Mouse (Mus musculus) stomach, postnatal 0 days (tissue): ENCODE results near the gene Mpo. TPM values are rescaled to one million over a fixed set of nuclear protein-coding genes. Genes with fewer than 3 reads are reported as not detected.
A peak's percentile ranks its signal among the peaks of the same experiment; 100 is the strongest.

Source experiments
- ATAC-seq: fragments of 200-750 bp; cut with Nextera tagmentation; 2 replicates; pipeline ENCODE4 v1.8.0; 2017; ENCODE audit not compliant: low FRiP score, low TSS enrichment
- DNase-seq: peaks from one replicate; pipeline ENCODE4 v3.0.0-alpha.2; 2016; ENCODE audit warnings: low spot score
- H3K27ac ChIP-seq: fragments of 300-500 bp; sonication (generic); replicated peaks from 2 replicates; pipeline ENCODE4 v1.5.1; 2014; ENCODE audit warnings: mild to moderate bottlenecking, control low read depth
- H3K27me3 ChIP-seq: fragments of 300-500 bp; sonication (generic); 2 replicates; pipeline ENCODE4 v1.6.1; 2014; ENCODE audit warnings: low read length; ENCODE audit not compliant: control insufficient read depth, insufficient read depth
- H3K36me3 ChIP-seq: fragments of 300-500 bp; sonication (generic); 2 replicates; pipeline ENCODE4 v1.6.1; 2014; ENCODE audit warnings: low read length, mixed read lengths; ENCODE audit not compliant: control insufficient read depth, insufficient read depth
- H3K4me1 ChIP-seq: fragments of 300-500 bp; sonication (generic); replicated peaks from 2 replicates; pipeline ENCODE4 v1.6.1; 2014; ENCODE audit warnings: antibody characterized with exemption; ENCODE audit not compliant: control insufficient read depth, insufficient read depth
- H3K4me2 ChIP-seq: fragments of 300-500 bp; sonication (generic); replicated peaks from 2 replicates; pipeline ENCODE4 v1.6.1; 2014; ENCODE audit warnings: low read depth, mild to moderate bottlenecking, control low read depth, moderate library complexity
- H3K4me3 ChIP-seq: fragments of 300-500 bp; sonication (generic); 2 replicates; pipeline ENCODE4 v1.5.1; 2014; ENCODE audit warnings: low read depth, low read length, control low read depth
- H3K9ac ChIP-seq: fragments of 300-500 bp; sonication (generic); 2 replicates; pipeline ENCODE4 v1.6.1; 2014; ENCODE audit warnings: mild to moderate bottlenecking, low read length, control low read depth, mixed read lengths
- H3K9me3 ChIP-seq: fragments of 300-500 bp; sonication (generic); 2 replicates; pipeline ENCODE4 v1.6.1; 2016; ENCODE audit warnings: low read length; ENCODE audit not compliant: control insufficient read depth
- CTCF ChIP-seq: IDR thresholded peaks from 2 replicates; pipeline ENCODE4 v1.5.1; 2016; ENCODE audit warnings: antibody characterized with exemption, low read depth, mild to moderate bottlenecking, moderate library complexity
- EP300 ChIP-seq: optimal IDR thresholded peaks from 2 replicates; pipeline ENCODE3; 2016; ENCODE audit warnings: antibody characterized with exemption
- WGBS: fragments of 180-500 bp; shearing (Covaris S2); extraction: QIAGEN DNeasy Blood & Tissue Kit; methylation state at CpG from one replicate; pipeline ENCODE4 v1.1.7; 2014; 5-methylcytosine and 5-hydroxymethylcytosine counted together
- polyA plus RNA-seq: library from polyadenylated mRNA; unstranded; fragments of >200 nt; fragmentation: Nextera tagmentation; extraction: Ambion mirVana; gene quantifications from 2 replicates; pipeline ENCODE4 v1.2.1, GENCODE M21; 2015

Mpo gene
- polyA plus RNA-seq, 1 experiment from 2014 or later: 0.74 TPM

DNA sequence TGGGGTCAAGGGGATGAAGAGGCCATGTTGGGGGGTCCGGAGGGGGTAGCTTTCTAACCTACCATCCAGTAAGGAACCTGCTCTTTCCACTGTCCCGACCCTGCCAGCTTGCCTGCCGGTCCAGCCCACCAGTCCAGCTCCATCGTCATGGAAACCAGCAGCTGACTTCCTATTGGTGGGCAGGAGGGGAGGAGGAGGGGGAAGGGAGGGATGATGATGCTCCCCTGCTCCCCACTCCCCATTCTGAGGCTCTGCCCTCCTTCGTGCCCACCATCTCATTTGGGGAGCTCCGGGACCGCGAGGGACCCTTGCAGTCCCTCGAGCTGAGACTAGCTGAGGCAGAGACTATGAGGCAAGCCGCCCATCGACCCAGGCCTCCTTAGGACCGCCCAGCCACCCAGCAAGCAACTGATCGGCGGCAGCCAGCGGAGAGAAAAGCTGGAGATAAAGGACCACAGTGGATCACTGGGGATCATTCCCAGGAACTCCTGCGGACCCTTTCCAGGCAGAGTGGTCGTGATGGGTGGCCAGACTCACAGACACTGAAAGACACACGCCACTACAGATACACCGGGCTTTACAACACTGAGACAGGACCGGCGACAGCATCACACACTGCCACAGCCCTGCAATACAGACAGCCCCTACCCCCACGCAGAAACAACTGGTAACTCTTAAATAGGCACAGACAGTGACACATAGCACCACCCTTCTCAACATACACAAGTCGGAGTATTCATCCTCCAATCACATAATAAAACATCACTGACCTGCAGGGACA lies 32.9 kb upstream of the Mpo start, which contains the start of gene Tspoap1:
Gene Tspoap1, plus strand, starts transcription at position 241 of the 781 bp plus-strand sequence.
- Histone ChIP-seq H3K27me3 (peaks cover 11% of the 10 kb centered on the region; the same call in 1 of the 2 replicates), H3K4me2 (no peak within 1 kb of the TSS), H3K36me3 (no peaks in the 10 kb centered on the region), H3K4me3 (no peak within 1 kb of the TSS), H3K9me3 (no peaks in the 10 kb centered on the region), H3K27ac (no peak within 1 kb of the TSS), H3K4me1 (peaks cover 2% of the 10 kb centered on the region; the same call in 1 of the 2 replicates), H3K9ac (no peak within 1 kb of the TSS)
- DNase-seq (no peak), ATAC-seq (no peak)
- 9% methylated on average over 23 of the region's 23 CpGs for WGBS
- no peak for TF ChIP-seq CTCF
- TF ChIP-seq EP300: no peak

DNA sequence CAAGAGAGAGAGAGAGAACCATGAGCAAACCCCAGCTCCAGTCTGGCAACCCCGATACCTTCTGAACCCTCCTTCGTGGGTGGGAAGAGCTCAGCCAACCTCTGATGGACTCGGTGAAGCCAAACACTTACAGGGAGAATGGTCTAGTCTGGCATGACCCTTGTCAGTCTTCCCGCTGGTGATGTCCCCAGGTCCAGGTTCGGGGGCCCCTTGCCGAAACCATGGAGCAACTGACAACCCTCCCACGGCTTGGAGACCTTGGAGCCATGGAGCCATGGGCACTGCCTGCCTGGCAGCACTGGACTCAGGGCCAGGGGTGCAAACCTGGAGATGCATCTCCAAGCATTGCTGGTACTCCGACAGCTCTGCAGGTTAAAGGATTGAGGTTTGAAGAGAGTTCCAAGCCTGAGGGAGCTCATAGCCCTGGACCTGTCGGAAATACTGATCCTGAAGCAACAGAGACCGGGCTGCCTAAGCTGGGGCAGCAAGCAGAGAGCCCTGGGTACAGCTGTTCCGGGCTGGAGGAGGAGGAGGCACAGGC lies 32.1 kb upstream of the Mpo start:
- no peaks in the 10 kb centered on the region for H3K9me3 ChIP-seq
- no peak for TF ChIP-seq CTCF
- TF ChIP-seq EP300: no peak
- 68% methylated on average over 11 of the region's 11 CpGs for WGBS
- no peaks in the 10 kb centered on the region for H3K36me3 ChIP-seq
- peaks cover 11% of the 10 kb centered on the region; the same call in 1 of the 2 replicates for H3K27me3 ChIP-seq
- H3K4me1 ChIP-seq: peaks cover 2% of the 10 kb centered on the region; the same call in 1 of the 2 replicates
- ATAC-seq (no peak), DNase-seq (no peak)
- no peak overlapping the region for H3K9ac ChIP-seq
- H3K4me2 ChIP-seq: no peak overlapping the region
- H3K27ac ChIP-seq: no peak overlapping the region
- no peak overlapping the region for H3K4me3 ChIP-seq

- Histone ChIP-seq H3K9ac (no peak overlapping the region), H3K36me3 (no peaks in the 10 kb centered on the region), H3K4me1 (peaks cover 2% of the 10 kb centered on the region; the same call in 1 of the 2 replicates), H3K4me2 (no peak overlapping the region), H3K9me3 (no peaks in the 10 kb centered on the region), H3K27me3 (peaks cover 11% of the 10 kb centered on the region; the same call in 1 of the 2 replicates), H3K27ac (no peak overlapping the region), H3K4me3 (no peak overlapping the region)
- 79% methylated on average over 14 of the region's 14 CpGs for WGBS
- no peak for ATAC-seq
- TF ChIP-seq CTCF: no peak
- no peak for TF ChIP-seq EP300
- DNase-seq: no peak
Observed at GRCm38 (mm10) chr11:87761806-87762701, 31.3 kb upstream of the Mpo start.

DNA sequence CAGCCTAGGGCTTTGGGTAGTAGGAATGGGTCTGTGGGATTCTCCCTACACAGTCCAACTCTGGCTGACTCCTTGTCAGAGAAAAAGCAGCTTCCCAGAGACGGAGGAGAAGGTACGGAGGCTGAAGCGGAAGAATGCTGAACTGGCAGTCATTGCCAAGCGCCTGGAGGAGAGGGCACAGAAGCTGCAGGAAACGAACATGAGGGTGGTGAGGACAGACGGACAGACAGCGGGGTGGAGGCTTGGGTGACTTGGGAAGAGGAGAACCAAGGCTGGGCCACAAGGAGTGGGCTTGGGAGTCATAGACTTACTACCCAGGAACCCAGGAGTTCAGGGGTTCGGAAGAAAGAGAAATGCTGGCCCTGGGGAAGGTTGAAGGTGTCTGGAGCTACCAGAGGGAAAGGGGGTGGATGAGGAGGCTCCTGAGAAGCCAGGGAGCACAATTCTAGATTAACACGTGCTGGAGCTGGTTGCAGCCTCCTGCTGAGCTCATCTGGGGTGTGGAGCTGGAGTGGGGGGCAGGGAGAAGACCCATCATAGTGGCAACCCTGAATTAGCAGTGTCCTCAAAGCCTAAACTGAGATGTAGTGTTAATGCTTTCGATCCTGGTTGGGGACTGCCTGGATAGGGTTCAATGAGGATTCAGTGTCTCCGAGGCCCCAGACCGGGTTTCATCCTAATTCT lies 30.5 kb upstream of the Mpo start:
- H3K27me3 ChIP-seq: peaks cover 11% of the 10 kb centered on the region; the same call in 1 of the 2 replicates
- 54% methylated on average over 12 of the region's 12 CpGs for WGBS
- no peak overlapping the region for H3K27ac ChIP-seq

GRCm38 (mm10) chr11:87763511-87763987 lies 29.8 kb upstream of the Mpo start:
- peaks cover 11% of the 10 kb centered on the region; the same call in 1 of the 2 replicates for H3K27me3 ChIP-seq
- peak; percentile 30; the same call in 1 of the 2 replicates for ATAC-seq
- H3K9me3 ChIP-seq: no peaks in the 10 kb centered on the region
- H3K4me3 ChIP-seq: peak overlapping the region; percentile 47
- DNase-seq: peak; percentile 65
- H3K9ac ChIP-seq: peak overlapping the region; percentile 57
- 3% methylated on average over 17 of the region's 17 CpGs for WGBS
- peaks cover 2% of the 10 kb centered on the region; the same call in 1 of the 2 replicates for H3K4me1 ChIP-seq
- no peaks in the 10 kb centered on the region for H3K36me3 ChIP-seq
- TF ChIP-seq EP300 (no peak), CTCF (peak; percentile 11; the same call in 1 of the 2 replicates)
- no peak overlapping the region for H3K27ac ChIP-seq
- peak overlapping the region; percentile 92 for H3K4me2 ChIP-seq

More for the DNA sequence above, 30.5 kb upstream of the Mpo start:
- H3K4me3 ChIP-seq: no peak overlapping the region
- peaks cover 2% of the 10 kb centered on the region; the same call in 1 of the 2 replicates for H3K4me1 ChIP-seq
- no peaks in the 10 kb centered on the region for H3K9me3 ChIP-seq
- no peak for ATAC-seq
- H3K4me2 ChIP-seq: no peak overlapping the region; the same call in 1 of the 2 replicates
- no peak overlapping the region for H3K9ac ChIP-seq
- TF ChIP-seq EP300: no peak
- no peak for TF ChIP-seq CTCF
- no peaks in the 10 kb centered on the region for H3K36me3 ChIP-seq
- no peak for DNase-seq
